Mouse (Mus musculus): Measurements from ENCODE around the gene Rreb1. TPM values are rescaled to one million over a fixed set of nuclear protein-coding genes. Genes with fewer than 3 reads are reported as not detected.

Gene Rreb1
- polyA plus RNA-seq, 1 experiment from 2014 or later = 10.0 TPM

- Histone ChIP-seq H3K27me3 (replicated peaks; ENCODE audit: insufficient read depth, low read length) (no peaks in the 10 kb centered on the region), H3K4me3 (ENCODE audit: low read depth, low read length) (no peak overlapping the region), H3K36me3 (ENCODE audit: insufficient read depth, low read length) (no peaks in the 10 kb centered on the region), H3K9ac (replicated peaks; ENCODE audit: low read depth) (no peak overlapping the region), H3K4me1 (ENCODE audit: insufficient read depth, low read depth, low read length) (no peaks in the 10 kb centered on the region), H3K4me2 (replicated peaks; ENCODE audit: low read depth, low read length) (no peak overlapping the region), H3K9me3 (ENCODE audit: low read length) (no peaks in the 10 kb centered on the region), H3K27ac (ENCODE audit: low read length) (no peak overlapping the region)
- 84% methylated on average over 5 of the region's 5 CpGs for WGBS
- ATAC-seq (no peak), DNase-seq (ENCODE audit: low spot score) (no peak)
- no peak for TF ChIP-seq CTCF (IDR thresholded peaks at IDR 0.05)
- no peak for TF ChIP-seq EP300 (IDR thresholded peaks at IDR 0.05)
These were observed 25.0 kb downstream of the Rreb1 start for GRCm38 (mm10) chr13:37803244-37803643.

DNA sequence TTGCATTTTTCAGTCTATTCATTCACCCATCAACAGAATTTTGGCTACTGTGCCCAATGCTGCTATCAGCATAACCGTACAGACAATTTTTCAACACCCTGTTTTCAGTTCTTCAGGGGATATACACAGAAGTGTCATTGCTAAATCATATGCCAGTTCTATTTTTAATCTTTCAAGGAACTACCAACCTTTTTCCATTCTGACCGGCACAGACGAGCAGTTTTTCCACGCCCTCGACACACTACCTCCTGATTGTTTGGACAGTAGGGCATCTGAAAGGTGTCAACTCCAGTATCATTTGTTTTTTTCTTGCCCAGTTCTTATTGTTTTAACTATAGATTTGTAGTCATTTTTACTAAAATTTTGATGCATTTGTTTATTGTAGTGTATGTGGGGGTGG is 25.8 kb downstream of the Rreb1 start:
- TF ChIP-seq CTCF (IDR thresholded peaks at IDR 0.05) (no peak), EP300 (IDR thresholded peaks at IDR 0.05) (no peak)
- 67% methylated on average over 5 of the region's 5 CpGs for whole genome bisulfite sequencing
- no peak overlapping the region for H3K4me2 ChIP-seq (replicated peaks; ENCODE audit: low read depth, low read length)
- no peak overlapping the region for H3K27ac ChIP-seq (ENCODE audit: low read length)
- no peaks in the 10 kb centered on the region for H3K27me3 ChIP-seq (replicated peaks; ENCODE audit: insufficient read depth, low read length)
- DNase-seq (ENCODE audit: low spot score) (no peak), ATAC-seq (no peak)
- no peaks in the 10 kb centered on the region for H3K36me3 ChIP-seq (ENCODE audit: insufficient read depth, low read length)
- H3K4me1 ChIP-seq (ENCODE audit: insufficient read depth, low read depth, low read length) = no peaks in the 10 kb centered on the region
- H3K9ac ChIP-seq (replicated peaks; ENCODE audit: low read depth) = no peak overlapping the region
- no peak overlapping the region for H3K4me3 ChIP-seq (ENCODE audit: low read depth, low read length)
- no peaks in the 10 kb centered on the region for H3K9me3 ChIP-seq (ENCODE audit: low read length)

DNA sequence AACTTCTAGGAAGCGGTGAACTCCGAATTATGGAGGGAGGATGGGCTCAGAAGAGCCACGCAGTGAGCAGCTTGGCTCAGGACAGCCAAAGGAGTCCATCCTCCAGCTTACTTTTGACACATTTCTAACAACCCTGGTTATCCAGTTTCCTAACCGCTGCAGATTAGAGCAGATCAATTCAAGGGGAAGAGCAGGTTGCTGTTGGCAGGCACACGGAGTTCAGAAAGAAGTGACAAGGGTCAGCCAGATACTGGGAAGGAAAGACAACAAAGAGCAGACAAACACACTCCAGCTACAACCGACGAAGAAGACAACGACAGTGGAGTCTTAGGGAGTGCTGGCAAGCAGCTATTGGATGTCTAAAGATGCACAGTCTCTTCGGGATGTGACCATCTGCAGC is 36.8 kb downstream of the Rreb1 start:
- H3K4me2 ChIP-seq (replicated peaks; ENCODE audit: low read depth, low read length) = no peak overlapping the region
- ATAC-seq (no peak), DNase-seq (ENCODE audit: low spot score) (no peak)
- no peaks in the 10 kb centered on the region for H3K27me3 ChIP-seq (replicated peaks; ENCODE audit: insufficient read depth, low read length)
- H3K9ac ChIP-seq (replicated peaks; ENCODE audit: low read depth) = no peak overlapping the region
- H3K4me3 ChIP-seq (ENCODE audit: low read depth, low read length) = no peak overlapping the region
- no peak for TF ChIP-seq CTCF (IDR thresholded peaks at IDR 0.05)
- TF ChIP-seq EP300 (IDR thresholded peaks at IDR 0.05) = no peak
- no peak overlapping the region for H3K27ac ChIP-seq (ENCODE audit: low read length)
- H3K9me3 ChIP-seq (ENCODE audit: low read length) = no peaks in the 10 kb centered on the region
- no peaks in the 10 kb centered on the region for H3K4me1 ChIP-seq (ENCODE audit: insufficient read depth, low read depth, low read length)
- H3K36me3 ChIP-seq (ENCODE audit: insufficient read depth, low read length) = no peaks in the 10 kb centered on the region
- 63% methylated on average over 9 of the region's 9 CpGs for WGBS

- Histone ChIP-seq H3K9me3 (ENCODE audit: low read length) (no peaks in the 10 kb centered on the region), H3K27ac (ENCODE audit: low read length) (no peak overlapping the region), H3K27me3 (replicated peaks; ENCODE audit: insufficient read depth, low read length) (no peaks in the 10 kb centered on the region), H3K36me3 (ENCODE audit: insufficient read depth, low read length) (no peaks in the 10 kb centered on the region), H3K4me2 (replicated peaks; ENCODE audit: low read depth, low read length) (no peak overlapping the region), H3K9ac (replicated peaks; ENCODE audit: low read depth) (no peak overlapping the region), H3K4me1 (ENCODE audit: insufficient read depth, low read depth, low read length) (no peaks in the 10 kb centered on the region), H3K4me3 (ENCODE audit: low read depth, low read length) (no peak overlapping the region)
- WGBS = 81% methylated on average over 5 of the region's 5 CpGs
- DNase-seq (ENCODE audit: low spot score) (no peak), ATAC-seq (no peak)
- no peak for TF ChIP-seq EP300 (IDR thresholded peaks at IDR 0.05)
- TF ChIP-seq CTCF (IDR thresholded peaks at IDR 0.05) = no peak
These were observed 38.5 kb downstream of the Rreb1 start for GRCm38 (mm10) chr13:37816736-37817135.

GRCm38 (mm10) chr13:37821413-37821812 is 43.2 kb downstream of the Rreb1 start:
- Histone ChIP-seq H3K36me3 (ENCODE audit: insufficient read depth, low read length) (no peaks in the 10 kb centered on the region), H3K27ac (ENCODE audit: low read length) (no peak overlapping the region), H3K9me3 (ENCODE audit: low read length) (no peaks in the 10 kb centered on the region), H3K9ac (replicated peaks; ENCODE audit: low read depth) (no peak overlapping the region), H3K4me3 (ENCODE audit: low read depth, low read length) (no peak overlapping the region), H3K4me2 (replicated peaks; ENCODE audit: low read depth, low read length) (no peak overlapping the region), H3K27me3 (replicated peaks; ENCODE audit: insufficient read depth, low read length) (no peaks in the 10 kb centered on the region), H3K4me1 (ENCODE audit: insufficient read depth, low read depth, low read length) (peaks cover 4% of the 10 kb centered on the region; the same call in 1 of the 2 replicates)
- 10% methylated on average over 4 of the region's 4 CpGs for WGBS
- ATAC-seq = no peak
- TF ChIP-seq CTCF (IDR thresholded peaks at IDR 0.05) (peak; percentile 60), EP300 (IDR thresholded peaks at IDR 0.05) (no peak)
- DNase-seq (ENCODE audit: low spot score) = peak; percentile 67

DNA sequence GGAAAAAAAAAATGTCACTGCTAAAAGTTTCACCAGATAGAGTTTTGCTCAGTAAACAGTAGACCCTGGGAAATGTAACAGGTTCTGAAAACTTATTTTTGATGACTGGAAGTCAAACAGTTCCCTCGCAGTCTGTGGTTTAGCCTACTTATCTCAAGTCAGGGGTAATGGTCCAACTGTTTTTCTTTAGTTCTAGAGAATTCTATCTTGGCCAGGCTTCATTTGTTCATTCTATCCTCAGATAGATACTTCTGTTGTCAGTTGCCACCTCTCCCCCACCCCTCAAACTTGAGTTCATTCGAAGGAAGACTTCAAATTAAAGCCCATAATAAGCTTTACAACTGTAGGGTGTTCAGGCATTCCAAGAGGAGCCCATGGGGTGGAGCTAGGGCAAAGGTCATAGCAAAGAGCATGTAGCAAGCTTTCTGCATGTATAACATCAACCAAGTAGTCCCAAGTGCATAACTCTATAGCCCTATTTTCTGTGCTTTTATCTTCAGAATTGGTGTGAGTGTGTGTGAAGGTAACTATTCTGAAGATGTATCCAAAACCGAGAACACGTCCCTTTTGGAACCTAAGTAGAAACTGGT is 46.2 kb downstream of the Rreb1 start:
- H3K4me2 ChIP-seq (replicated peaks; ENCODE audit: low read depth, low read length) = no peak overlapping the region
- ATAC-seq (no peak), DNase-seq (ENCODE audit: low spot score) (no peak)
- TF ChIP-seq EP300 (IDR thresholded peaks at IDR 0.05) (no peak), CTCF (IDR thresholded peaks at IDR 0.05) (no peak)
- H3K9me3 ChIP-seq (ENCODE audit: low read length) = no peaks in the 10 kb centered on the region
- no peak overlapping the region for H3K4me3 ChIP-seq (ENCODE audit: low read depth, low read length)
- no peaks in the 10 kb centered on the region for H3K36me3 ChIP-seq (ENCODE audit: insufficient read depth, low read length)
- H3K4me1 ChIP-seq (ENCODE audit: insufficient read depth, low read depth, low read length) = peaks cover 12% of the 10 kb centered on the region; the same call in 1 of the 2 replicates
- no peak overlapping the region for H3K9ac ChIP-seq (replicated peaks; ENCODE audit: low read depth)
- no peak overlapping the region for H3K27ac ChIP-seq (ENCODE audit: low read length)
- H3K27me3 ChIP-seq (replicated peaks; ENCODE audit: insufficient read depth, low read length) = no peaks in the 10 kb centered on the region
- 61% methylated on average over 4 of the region's 4 CpGs for WGBS

Data from lung, postnatal 0 days (tissue).